Mouse (Mus musculus) adrenal gland, postnatal 10 days (tissue): ENCODE results near the gene Fam173a. TPM values are rescaled to one million over a fixed set of nuclear protein-coding genes. Genes with fewer than 3 reads are reported as not detected.

Experiments
- DNase-seq: peaks from one replicate; pipeline ENCODE4 v3.0.0; 2021; ENCODE audit warnings: mixed read lengths
- long read RNA-seq, 2 experiments: library from polyadenylated mRNA; stranded (forward); transcript quantifications; one replicate each; pipeline ENCODE4 v2.0.0; 2021
- total RNA-seq, 2 experiments: library from RNA; stranded (reverse); gene quantifications; 2 replicates each; pipeline ENCODE4 v1.2.3; 2021

Fam173a gene
- 10 to 100 TPM; 63.1 to 76.4 TPM for total RNA-seq
- long read RNA-seq, experiment 1, transcript Fam173a-205 (3 exons, 1,886 nt) = minor isoform, 6 of 103 reads
- long read RNA-seq, experiment 1, transcript Fam173a-201 (5 exons, 1,321 nt) = major isoform, 88 of 103 reads
- long read RNA-seq, experiment 1, partial matches to known transcripts = 0 of 103 reads
- long read RNA-seq, experiment 1, other reads (novel, unspliced or antisense) = 2 of 103 reads
- long read RNA-seq, experiment 2, transcript Fam173a-205 (3 exons, 1,886 nt) = minor isoform, 11 of 60 reads
- long read RNA-seq, experiment 2, transcript Fam173a-201 (5 exons, 1,321 nt) = major isoform, 39 of 60 reads
- long read RNA-seq, experiment 2, partial matches to known transcripts = 0 of 60 reads
- long read RNA-seq, experiment 2, other reads (novel, unspliced or antisense) = 4 of 60 reads

DNA sequence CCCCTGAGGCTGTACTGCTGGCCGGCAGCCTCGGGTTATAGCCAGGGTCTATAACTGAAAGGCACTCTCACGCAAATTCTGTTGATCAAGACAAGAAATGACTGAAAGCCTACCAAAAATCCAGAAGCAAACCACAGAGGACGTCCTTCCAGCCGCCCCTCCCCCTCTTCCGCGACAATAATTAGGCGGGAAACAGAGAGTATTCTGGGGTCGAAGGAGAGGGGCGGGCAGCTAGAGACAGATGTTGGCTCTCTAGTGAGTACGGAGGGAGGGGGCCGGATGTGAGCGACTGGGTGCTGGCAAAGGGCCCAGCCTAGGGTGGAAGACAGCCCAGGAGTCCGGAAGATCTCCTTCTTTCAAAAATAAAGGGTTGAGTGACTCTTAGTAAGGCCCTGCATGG is at the start of gene Fam173a:
Gene Fam173a (minus strand): TSS at position 287 of the 400 bp plus-strand sequence.
- peak; percentile 88 for DNase-seq

DNA sequence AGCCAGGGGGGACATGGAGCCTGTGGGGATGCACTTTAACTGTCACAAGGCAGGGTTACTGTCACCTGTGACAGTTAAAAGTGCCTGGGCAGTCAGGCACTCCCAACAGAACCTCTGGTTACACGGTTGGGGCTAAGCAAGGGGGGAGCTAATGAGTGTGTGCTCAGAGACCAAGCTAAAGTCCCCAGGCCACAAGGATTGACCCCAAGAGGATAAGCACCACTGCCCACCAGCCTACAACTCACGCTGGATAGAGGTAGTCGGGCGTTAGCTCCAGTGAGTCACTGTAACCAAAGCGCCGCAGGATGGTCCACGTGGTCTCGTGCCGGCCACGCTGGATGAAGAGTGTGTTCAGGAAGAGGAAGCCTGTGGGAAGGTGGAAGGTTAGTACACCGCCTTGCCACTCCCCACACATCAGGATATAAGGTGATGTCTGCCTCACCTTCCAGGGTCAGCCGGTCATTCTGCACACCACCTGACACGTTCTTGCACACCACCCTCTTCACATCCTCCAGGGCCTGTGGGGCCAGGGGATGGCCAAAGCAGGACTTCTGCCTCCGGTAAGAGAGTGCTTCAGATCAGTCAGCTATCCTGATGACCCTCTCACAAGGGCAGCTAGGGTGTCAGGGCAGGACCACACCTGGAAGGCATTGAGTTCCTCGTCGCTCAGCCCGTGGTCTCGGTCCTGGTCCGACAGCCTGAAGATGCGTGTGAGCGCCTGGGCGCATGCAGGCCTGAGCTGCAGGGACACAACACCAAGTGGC is 48.6 kb upstream of the Fam173a start, which contains the start of gene Gm20683:
Gene Gm20683 (minus strand): TSS at position 647 of the 764 bp plus-strand sequence.
- no peak for DNase-seq

DNA sequence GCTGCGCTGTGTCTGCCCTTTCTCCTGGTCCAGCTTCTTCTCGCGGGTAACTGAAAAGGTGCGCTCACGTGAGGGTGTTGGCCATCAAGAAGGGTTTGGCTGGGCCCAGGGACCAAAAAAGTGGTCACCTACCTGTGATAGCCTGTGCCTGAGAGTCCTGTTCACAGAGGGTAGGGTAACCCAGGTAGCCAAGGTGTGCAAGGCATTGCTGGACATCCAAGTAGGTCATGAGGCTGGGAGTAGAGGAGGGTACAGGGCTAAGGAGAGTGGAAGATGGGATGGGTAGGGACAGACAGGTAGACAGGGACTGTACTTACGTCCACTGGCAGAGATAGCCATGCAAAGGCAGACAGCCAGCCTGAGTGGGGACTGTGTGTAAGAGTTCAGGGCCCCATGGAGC is 47.8 kb upstream of the Fam173a start:
- DNase-seq = no peak

DNA sequence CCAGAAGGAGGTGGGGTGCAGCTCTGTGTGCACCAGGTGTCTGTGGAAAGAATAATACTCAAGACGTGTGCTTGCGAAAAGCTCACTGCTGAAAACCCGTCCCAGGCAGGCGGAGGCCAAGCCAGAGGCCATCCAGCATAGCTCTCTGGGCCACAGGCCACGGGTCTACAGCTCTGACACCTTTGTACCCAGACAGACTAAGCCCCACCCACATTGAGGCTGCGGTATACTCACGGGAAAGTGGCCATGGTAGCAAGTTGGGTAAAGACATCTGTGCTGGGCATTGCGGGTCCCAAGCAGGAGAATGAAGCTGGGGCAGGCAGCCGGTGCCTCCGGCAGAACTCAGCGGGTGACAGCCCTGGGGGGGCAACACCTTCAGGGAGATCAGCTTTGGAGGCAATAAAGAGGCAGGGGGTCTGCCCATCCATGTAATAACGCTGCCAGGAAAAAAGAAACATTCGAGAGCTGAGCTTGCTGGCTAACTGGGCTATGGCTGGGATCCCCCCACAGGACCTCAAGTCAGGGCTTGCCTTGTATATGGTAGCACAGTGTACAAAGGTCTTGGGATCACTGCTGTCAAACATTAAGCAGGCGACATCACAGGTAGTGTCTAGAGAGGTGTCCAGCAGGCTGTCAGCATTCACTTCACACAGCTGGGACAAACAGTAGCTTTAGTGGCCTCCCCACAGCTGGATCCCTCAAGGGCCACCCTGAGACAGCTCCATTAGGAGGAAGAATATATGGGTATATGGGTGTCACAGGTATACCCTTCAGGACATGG is 46.9 kb upstream of the Fam173a start:
- DNase-seq = no peak

DNA sequence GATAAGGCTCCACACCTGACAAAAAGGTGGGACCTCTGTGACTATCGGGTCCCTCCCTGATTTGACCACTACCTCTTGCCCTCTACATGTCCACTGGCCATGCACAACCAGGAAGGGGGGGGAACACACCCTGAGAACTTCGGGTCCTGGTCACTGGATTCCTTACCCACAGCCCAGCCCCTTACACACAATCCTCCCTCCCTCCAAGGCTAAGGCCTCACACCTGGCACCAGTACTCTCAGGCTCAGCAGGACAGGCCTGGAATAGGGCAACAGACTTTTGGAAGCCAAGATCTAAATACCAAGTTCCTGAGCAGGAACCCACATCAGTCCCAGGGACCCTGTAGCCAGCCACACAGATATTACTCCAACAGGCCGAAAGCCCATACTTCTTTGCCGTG is 46.2 kb upstream of the Fam173a start:
- DNase-seq = no peak

DNA sequence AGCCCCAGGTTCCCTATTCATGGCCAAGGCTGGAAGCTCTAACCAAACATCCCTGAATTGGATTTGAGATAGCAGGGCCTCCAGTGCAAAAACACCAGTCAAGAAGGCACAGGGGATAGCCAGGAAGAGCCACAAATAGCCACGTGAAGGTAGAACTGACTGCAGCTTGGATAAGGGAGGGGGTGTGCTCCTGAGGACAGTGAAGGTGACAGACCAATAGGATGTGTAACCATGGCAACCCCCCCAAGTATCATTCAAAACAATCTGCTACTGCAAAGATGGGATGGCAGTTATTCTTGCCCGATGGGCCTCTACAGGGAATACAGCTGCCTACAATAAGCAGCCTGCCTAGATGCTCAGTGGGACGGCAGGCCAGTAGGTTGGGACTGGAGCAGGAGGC is 44.8 kb upstream of the Fam173a start:
- DNase-seq = no peak

DNA sequence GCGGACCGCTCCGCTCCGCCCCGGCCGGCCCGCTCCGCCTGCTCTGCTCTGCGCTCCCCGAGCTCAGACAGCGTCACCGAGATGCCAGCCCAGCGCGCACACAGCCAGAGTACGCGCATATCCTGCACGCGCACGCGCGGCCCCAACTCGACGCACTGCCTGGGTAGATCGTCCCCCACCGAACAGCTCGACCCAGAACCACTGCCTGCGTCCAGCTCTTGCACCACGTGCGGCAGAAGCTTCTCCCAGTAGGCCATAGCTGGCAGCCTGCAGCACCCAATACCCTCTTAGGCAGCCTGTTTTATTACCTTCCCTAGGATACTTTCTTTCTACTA is 44.3 kb upstream of the Fam173a start, which contains the start of gene Rhbdl1:
Gene Rhbdl1 (minus strand): TSS at position 220 of the 335 bp plus-strand sequence.
- DNase-seq = peak; percentile 90

DNA sequence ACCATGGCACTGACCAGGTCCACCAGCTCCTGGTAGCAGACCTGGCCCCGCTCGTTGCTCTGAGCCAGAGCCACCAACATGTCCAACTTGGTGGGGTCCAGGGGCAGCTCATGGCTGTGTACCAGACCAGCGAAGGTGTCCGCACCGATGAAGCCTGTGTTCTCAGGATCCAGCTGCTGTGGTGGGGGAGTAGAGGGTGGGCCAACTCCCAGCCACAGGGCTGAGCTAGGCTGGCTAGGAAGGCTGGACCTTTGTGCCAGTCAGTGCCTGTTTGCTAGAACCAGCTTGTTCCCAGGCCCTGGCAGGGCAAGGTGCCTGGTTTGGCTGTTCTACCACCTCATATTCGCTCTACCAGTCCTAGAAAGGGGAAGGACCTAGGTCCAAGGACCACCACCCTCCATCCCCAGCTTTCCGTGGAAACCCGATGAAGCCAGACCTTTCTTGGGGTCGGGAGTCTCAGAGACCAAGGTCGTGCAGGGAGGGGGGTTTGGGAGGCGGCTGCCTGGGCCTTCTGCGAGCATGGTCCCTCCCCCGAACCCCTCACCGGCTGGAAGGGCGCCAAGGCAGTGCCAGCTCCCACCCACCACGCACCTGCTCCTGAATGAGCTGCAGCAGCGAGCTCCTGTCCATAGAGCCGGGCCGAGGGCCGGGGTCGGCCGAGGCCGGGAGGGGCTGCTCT is 43.8 kb upstream of the Fam173a start:
- peak; percentile 59 for DNase-seq

DNA sequence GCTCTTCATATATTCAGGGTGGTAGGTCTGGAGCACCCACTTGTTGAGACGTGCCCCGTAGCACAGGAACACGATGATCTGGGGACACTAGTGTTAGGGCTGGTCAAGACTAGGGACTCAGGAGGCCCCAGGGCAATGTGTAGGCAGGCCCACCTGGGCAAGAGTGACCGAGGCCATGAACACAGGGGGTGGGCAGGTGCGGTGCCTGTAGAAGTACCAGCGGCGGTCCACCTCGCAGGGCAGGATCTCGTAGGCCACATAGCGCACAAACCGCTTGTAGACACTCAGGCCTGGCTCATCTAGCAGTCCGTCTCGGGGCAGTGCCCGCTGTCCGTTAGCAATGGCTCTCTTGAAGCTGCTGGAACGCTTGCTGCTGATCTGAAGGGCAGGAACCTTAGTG is 43.1 kb upstream of the Fam173a start:
- DNase-seq = peak; percentile 37

DNA sequence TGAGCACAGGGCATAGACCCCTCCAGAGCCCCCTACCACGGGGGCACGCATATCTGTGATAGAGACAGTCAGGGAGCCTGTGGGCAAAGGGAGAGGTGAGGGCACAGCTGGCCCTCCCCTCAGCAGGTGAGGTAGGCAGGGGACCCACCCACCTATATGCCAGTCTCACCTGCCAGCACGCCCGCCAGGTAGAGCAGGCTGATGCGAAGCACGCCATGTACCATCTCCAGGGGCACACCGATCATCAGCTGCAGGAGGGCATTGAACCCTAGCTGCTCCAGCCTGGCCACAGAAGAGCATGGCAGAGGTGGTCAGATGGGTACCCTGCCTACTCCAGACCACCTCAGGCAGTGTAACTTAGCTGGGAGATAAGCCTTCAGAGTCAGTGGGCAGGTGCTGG is 42.6 kb upstream of the Fam173a start:
- no peak for DNase-seq

DNA sequence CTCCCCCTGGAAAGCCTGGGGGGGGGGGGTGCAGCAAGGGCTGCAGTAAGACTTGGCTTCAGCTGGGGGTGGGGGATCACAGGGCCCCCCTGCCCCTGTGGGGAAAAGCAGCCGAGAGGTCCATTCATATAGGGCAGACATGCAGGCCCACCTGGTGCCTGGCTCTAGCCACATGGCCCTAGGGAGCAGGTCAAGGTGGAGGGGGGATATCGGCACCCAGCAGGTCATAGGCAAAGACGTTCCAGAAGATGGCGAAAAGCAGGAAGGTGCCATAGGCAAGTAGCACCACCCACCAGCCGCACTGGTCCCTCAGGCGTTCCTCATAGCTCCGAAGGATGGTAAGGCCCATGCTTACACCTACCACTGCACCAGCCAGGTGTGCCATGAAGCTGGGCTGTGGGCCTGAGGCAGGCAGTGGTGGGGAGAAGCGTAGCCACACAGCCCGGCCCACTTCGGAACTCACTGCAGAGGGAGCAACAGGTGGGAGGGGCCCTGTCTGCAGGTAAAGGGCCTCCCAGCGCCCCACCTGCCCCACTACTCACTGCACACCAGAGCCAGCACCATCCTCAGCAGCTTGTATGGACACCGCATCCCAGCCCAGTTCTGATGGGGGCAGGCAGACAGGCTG is 42.0 kb upstream of the Fam173a start:
- DNase-seq = no peak

DNA sequence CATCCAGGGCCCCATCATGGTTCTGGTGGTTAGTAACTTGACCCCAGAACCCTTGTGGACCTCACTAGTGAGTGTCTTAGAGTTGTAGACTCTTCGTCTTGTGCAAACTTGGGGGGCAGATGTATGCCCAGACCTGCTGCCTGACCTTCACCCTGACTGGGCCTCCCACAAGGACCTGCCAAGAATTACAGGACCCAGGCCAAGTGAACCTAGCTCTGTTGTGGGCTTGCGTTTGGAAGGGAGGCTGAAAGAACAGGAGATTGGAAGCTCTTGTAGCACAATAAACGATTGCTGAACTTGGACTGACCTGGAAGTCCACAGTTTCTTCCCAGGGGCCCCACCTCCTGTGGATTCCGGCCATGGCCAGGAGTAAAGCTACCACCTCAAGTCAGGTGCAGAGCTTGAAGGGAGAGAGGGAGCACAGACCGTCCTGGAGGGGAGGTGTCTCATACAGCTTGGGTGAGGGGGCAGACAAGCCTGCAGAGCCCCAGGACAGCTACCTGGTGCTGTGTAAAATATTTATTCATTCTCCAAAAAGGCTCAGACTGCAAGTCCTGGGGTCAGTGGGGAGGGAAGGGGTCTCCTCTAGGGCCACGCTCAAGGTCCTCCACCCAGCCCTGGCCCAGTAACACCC is 41.4 kb upstream of the Fam173a start:
- peak; percentile 64 for DNase-seq

DNA sequence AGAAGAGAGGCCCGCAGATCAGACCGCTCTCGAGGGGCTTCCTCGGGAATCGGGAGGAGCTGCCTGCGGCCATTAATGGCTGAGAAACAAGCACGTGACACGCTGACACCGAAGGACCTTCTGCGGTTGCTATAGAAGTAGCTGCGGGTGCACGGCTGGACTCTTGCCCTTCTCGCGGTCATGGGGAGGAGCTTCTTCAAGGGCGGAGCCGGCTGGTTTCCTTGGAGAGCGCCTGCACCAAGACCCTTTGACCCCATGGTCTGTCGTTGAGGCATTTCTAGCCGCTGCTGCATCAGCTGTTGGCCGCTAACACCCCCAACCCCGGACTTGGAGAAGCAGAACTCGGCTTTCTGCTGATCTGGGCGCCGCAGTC is 40.6 kb upstream of the Fam173a start, which contains the start of gene Stub1:
Gene Stub1 (minus strand): TSS at position 114 of the 373 bp plus-strand sequence.
- DNase-seq = peak; percentile 95

DNA sequence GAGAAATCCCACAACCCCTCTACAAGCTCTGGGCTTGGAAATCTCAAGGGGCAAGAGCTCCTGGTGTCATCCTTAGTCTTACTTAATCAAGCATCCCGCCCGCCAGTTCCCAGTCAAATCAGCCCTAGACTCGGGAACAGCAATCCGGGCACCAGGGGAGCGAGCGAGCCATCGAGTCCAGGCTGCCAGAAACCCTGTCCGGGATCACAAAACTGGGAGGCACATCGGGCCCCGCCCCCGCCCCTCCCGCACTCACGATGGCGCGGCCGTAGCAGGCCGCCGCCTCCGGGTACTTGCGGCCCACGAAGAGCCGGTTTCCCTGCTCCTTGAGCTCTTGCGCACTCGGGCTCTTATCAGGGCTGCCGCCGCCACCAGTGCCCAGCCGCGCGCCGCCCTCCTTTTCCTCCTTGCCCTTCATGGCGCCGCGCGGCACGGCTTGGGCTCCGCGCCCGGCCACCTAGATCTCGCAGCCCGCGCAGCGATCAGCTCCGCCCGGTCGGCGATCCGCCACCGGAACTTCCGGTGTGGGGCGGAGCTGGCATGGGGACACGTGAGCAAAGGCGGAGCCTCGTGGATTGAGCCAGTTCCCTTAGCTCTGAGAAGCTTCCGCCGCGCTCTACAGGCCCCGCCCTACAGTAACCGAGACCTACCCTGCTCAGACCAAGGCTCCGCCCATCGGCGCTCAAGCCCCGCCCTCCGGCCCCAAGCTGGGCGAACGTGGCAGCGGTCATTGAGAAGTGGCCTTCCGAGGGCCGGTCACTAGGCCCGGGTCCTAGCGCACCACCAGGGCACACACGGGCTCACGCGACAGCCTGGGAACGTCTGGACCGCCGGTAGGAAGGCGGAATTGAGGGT is 40.0 kb upstream of the Fam173a start:
- peak; percentile 100 for DNase-seq

DNA sequence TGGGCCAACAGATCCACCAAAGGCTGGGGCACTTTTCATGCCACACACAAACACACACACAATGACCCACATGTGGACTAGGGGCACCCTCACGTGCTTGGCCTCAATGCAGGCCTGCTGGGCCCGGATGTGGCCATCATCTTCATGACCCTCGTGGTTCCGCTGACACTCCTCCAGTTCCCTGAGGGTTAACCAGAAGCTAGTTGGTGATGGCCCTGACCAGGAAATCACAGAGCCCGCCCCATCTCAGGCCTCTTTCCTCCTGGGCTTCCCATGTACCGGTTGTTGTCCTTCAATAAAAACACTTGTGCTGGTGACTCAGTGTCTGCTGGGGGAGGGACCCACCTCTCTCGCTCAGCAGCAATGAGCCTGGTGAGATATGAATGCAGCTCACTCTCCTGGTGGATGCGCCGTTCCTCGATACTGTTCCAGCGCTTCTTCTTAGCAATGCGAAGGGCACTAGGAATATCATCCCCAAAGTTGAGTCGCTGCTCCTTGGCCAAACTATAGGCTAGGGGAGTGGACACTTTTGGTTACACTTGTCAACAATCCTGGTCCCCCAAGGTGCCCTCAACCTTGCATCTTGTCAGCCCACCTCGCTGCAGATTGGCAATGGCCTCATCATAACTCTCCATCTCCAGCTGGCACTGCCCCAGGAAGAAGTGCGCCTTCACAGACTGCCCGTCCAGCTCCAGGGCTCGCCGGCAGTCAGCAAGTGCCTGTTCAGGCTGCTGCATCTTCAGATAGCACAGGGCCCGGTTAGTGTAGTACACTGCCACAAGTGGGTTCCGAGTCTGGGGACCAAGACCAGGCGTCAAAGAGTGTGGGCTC is 39.0 kb upstream of the Fam173a start:
- DNase-seq = peak; percentile 69

DNA sequence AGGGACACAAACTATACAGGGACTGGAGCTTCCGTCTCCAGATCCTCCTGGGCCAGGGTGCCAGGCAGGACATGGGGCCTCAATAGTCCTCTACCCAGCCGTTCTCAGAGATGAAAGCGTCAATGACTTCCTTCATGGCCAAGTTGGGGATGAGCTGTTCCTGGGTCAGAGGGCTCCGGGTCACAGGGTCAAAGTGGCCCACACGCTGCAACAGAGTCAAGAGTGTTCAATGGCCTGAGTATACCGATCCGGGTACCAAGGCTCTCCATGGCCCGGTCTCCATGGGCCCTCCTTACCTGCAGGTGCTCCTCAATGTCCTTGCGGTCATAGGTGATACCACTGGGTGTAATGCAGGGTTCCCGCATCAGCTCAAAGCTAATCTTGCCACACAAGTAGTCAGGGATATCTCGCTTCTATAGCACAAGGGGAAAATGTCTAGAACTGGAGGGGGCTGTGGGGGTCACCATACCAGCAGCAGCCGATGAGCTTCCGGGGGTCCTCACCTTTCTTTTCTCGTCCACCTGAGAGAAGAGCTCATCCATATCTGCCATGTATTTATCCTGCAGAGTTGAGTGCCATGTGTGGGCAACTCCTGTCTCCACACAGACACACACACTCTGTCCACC is 38.2 kb upstream of the Fam173a start:
- DNase-seq = no peak

DNA sequence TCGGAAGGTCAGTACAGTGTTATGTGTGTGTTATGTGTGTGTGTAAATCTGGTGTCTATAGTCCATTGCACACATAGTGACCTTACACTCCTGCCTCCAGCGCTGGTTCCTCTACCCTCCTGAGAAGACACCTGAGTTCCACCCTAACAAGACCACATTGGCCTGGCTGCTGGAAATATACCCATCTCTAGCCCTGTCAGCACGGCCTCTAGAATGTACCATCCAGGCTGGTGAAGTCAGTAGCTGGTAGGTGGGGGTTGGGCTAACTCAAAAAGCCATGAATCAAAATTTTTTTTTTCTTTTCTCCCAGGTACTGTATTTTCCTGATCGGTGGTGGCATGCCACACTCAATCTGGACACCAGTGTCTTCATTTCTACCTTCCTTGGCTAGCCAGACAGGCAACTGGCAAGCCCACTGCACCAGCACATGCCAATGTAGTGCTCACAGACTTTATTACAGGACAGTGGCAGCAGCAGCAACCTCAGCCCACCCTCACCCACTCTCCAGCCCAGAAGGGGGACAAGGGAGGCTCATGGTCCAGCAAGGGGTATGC is 37.6 kb upstream of the Fam173a start:
- no peak for DNase-seq

DNA sequence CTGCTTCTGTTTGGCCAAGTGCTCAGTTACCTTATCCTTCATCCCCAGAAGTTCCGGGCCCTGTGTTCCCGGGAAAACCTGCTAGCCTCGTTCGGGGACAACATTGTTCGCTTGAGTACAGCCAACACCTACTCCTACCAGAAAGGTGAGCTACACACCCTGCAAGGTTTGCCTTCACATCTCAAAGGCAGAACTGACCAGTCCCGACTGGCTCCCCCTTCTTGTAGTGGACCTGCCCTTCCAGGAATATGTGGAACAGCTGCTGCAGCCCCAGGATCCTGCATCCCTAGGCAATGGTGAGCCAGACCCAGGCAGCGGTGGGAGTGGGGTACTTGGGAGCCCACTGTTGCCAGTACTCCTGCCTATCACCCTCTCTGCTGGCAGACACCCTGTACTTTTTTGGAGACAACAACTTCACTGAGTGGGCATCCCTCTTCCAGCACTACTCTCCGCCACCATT is 36.9 kb upstream of the Fam173a start:
- no peak for DNase-seq
